Mouse (Mus musculus): ENCODE measurements around the gene BC025920.

The BC025920 gene

DNA sequence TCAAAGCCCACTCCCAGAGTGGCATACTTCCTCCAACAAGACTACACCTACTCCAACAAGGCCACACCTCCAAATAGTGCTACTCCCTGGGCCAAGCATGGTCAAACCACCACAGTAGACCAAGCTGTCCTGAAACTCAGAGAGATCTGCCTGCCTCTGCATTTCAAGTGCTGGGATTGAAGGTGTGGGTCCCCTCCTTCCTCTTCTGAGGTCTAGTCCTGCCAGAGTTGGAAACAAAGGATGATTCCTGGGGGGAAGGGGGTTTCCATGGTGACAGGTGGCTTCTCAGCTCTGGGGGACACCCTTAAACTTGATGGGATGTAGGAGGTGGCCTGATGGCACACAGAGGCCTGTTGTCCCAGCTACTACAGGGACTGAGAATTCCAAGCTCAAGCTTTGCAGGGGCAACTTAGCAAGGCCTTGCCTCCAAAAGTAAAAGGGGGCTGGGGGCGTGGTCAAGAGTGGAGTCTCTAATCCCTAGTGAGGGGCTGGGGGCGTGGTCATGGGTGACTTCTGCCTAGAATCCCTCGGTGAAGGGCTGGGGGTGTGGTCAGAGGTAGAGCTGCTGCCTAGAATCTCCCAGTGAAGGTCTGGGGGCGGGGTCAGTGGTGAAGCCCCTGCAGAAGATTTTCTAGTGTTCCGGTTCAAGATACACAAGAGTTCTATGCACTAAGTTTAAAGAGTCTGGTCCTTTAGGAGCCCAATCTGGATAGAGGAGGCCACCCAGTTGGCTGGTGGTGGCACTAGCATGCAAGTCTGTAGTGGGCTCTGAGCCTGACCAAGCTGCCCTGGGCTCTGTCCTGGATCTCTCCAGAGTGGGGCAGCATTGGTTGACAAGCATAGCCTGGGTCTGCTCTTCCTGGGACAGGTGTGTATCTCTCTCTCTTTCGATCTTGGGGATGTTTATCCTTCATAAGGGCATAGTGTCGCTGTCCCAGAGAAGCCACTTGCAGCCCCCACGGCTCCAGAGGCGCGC, 31.7 kb upstream of the BC025920 start, which contains the start of gene Tle2:
Tle2 (plus strand) TSS at position 481 of the 976 bp plus-strand sequence.
- DNase-seq (ENCODE audit: low spot score), result no peak

DNA sequence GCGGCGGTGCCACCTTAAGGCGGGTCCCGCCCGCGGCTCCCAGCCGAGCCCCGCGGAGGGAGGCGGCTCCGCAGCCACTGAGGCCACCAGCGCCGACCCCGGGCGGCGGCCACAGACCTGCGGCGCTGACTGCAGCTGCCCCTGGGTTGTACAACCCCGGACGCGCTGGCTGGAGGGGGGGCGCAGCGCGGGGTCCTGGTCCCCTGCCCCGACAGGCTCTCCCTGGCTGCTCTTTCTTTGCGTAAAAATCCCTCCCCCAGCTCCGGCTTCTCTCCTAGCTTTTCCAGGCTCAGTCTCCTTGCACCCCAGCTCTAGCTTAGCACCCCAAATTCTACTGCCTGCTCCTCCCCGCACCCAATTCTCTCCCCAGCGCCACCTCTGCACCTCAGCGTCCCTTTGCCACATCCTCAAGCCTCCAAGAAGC, 30.9 kb upstream of the BC025920 start:
- DNase-seq (ENCODE audit: low spot score), result no peak

DNA sequence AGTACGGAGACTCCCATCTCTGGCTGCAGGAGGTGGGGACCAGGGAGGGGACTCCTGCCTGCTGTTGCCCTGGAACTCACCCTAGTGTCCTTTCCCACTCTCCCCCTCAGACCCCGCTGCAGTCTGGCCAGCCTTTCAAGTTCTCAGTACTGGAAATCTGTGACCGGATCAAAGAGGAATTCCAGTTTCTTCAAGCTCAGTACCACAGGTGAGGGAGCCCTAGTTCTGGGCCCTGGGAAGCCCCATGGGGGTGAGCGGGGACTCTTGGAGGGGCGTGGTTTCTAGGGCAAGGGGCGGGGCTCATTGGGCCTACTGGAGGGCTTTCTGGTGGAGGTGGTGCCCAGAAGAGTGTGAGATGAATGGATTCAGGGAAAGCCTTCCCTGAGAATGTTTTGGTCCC, 30.4 kb upstream of the BC025920 start:
- DNase-seq (ENCODE audit: low spot score), result no peak

DNA sequence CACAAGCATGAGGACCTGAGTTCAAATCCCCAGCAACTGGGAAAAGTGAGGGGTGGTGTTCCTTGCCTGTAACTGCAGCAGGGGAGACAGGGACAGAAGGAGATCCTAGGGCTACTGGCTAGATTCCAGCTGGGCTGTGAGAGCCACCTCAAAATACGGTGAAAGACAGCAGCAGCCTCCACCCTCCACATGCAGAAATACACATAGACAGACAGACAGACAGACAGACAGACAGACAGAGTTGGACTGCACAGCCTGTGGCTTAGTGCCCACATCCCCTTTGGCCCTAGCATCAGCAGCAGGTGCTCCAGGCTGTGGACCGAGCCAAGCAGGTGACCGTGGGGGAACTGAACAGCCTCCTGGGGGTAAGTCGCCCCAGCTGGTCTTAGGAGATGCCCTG, 26.1 kb upstream of the BC025920 start:
- no peak for DNase-seq (ENCODE audit: low spot score)

DNA sequence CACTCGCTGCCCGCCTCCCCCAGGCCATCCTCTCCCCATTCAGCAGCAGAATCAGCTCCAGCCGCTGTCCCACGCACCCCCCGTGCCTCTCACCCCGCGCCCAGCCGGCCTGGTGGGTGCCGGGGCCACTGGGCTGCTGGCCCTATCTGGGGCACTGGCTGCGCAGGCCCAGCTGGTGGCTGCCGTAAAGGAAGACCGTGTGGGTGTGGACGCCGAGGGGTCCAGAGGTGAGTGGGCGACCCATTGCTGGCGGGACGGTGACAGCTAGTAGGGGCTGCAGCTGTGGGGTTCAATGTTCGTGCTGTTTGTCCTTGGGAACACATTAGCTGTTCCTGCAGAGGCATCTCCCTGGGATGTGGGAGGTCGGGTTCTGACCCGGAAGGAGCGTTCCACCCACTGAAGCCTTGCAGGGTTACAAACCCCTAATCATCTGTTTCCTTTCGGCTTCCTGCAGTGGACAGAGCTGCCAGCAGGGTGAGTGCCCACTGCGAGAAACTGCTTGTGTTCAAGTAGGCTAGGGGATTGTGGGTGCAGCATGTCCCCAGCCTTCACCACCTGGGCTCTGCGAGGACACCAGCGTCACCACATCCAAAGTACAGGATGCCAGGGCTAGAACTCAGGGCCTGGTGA, 25.5 kb upstream of the BC025920 start:
- DNase-seq (ENCODE audit: low spot score), result no peak

DNA sequence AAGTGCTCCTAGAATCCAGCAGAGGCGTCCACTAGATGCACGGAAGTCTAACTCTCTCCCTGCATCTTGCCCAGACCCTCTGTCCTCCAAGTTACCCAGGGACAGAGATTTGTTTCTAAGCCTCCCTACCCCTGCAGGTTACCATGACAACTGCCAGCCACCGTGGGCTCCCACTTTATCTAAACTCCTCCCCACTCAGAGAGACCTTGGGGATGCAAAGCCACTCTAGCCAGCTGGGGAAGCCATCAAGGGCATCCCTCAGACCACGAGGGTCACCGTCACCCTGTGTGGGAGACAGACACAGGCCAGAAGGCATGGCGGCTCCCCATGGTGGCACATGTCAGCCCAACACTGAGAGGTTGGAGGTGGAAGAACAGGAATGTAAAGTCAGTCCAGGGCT, 22.7 kb upstream of the BC025920 start:
- no peak for DNase-seq (ENCODE audit: low spot score)

DNA sequence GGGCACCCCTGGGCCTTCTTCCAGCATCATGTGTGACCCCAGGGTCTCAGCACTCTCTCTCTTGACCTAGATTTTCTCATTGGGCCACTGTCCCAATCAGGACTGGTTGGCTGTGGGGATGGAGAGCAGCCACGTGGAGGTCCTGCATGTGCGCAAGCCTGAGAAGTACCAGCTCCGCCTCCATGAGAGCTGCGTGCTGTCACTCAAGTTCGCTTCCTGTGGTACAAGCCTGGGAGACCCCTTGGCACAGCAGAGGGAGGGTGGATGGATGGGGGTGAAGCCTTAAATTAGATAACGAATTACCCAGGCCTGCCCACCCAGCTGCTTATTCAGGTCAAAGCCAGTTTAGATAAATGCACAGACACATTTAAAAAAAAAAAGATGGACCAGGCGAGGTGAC, 17.3 kb upstream of the BC025920 start:
- DNase-seq (ENCODE audit: low spot score), result no peak

DNA sequence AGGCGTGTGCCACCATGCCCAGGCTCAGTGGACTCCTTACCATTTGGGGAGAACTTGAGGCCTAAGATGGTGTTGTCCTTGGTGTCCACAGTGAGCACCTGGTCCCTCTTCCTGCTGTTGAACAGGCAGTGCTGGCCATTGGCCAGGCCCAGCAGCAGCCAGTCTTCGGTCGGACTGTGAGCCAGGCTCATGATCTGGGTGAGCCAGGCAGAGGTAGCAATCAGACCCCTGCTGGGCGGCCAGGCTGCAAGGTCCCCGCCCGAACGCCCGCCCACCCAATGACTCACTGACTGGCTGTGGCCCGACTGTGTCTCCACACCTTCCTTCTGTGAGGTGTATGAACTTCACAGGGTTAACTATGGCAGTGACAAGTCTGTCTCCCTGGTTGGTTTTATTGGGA, 14.2 kb upstream of the BC025920 start:
- DNase-seq (ENCODE audit: low spot score), result no peak

DNA sequence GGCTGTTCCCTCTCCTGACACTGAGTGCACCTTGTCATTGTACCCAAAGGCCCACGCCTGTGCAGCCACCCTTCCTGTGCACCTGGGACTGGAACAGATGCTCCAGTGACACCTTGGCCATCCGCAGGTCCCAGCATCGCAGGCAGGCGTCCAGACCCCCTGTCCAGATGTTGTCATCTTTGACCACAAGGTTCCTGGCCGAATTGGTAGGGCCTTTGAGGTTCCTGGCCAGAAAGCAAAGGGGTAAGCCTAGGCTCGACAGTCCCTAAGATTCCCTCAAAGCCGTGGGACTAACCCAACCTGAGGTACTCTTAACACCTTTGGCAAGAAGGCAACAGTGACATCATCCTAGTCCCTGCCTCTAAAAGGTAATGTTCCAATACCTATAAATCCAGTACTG, 13.4 kb upstream of the BC025920 start:
- no peak for DNase-seq (ENCODE audit: low spot score)

DNA sequence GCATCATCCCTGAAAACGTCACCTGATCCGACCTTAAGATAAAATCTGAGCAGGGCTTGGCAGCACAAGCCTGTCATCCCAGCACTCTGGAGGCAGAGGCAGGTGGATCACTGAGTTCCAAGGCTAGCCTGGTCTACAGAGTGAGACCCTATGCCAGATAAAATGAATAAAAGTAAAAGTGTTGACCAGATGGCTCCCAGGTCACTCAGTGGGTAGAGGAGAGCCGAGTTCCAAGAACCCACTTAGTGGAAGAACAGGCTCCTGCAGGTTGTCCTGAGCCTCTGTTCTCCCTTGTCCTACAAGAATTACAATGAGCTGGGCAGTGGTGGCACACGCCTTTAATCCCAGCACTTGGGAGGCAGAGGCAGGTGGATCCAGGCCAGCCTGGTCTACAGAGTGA, 12.8 kb upstream of the BC025920 start:
- DNase-seq (ENCODE audit: low spot score), result no peak

DNA sequence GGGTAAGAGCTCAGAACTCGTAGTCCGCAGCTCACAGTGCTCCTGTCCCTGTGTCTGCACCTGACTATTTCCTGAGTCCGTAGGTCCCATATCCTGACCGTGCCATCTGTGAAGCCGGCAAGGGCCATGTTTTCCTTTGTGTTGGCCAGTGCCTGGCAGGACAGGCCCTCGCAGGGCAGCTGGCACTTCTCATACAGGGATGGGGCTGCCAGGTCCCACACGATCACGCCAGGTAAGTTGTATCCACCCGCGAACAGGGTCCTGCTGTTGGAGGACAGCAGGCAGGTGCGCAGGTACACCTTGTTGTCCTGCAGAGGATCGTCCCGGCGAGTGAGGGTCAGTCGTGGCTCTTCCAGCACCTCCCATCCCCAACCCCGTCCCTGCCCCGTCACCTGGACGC, 12.1 kb upstream of the BC025920 start:
- DNase-seq (ENCODE audit: low spot score), result no peak

DNA sequence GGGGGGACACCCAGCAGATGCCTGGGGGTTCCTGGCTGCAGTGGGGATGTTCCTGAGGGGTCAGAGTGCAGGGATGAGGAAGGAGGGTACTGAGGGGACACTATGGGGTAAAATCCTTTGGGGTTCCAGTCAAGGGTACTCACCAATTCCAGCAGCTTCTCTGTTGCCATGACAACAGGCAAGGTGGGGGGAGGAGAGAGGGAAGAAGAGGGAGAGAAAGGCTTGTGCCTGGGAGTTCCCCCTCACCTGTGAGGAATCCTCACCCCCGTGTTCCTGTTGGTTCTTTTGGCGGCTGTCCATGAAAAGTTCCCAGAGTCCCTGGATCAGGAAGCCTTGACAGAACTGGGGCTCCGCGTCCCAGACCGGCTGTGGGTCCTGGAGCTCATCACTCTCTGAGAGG, 10.5 kb upstream of the BC025920 start:
- no peak for DNase-seq (ENCODE audit: low spot score)

DNA sequence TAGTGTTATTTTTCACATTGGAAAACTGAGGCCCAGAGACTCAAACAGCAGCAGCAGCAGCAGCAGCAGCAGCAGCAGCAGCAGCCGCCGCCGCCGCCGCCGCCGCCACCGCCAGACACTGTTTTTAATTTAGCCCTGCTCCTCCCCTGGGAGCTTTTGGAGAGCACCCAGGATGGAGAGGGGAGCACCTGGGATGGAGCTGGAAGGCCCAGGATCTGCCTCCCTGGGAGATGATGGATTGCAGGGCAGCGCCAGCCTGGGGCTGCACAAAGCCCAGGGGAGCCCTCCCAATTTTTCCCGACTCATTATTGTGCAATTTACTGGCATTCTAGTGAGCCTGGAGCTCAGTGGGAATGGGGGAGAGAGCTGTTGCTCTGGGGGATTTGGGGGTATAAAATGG, 9.5 kb upstream of the BC025920 start:
- DNase-seq (ENCODE audit: low spot score), result peak; percentile 50

DNA sequence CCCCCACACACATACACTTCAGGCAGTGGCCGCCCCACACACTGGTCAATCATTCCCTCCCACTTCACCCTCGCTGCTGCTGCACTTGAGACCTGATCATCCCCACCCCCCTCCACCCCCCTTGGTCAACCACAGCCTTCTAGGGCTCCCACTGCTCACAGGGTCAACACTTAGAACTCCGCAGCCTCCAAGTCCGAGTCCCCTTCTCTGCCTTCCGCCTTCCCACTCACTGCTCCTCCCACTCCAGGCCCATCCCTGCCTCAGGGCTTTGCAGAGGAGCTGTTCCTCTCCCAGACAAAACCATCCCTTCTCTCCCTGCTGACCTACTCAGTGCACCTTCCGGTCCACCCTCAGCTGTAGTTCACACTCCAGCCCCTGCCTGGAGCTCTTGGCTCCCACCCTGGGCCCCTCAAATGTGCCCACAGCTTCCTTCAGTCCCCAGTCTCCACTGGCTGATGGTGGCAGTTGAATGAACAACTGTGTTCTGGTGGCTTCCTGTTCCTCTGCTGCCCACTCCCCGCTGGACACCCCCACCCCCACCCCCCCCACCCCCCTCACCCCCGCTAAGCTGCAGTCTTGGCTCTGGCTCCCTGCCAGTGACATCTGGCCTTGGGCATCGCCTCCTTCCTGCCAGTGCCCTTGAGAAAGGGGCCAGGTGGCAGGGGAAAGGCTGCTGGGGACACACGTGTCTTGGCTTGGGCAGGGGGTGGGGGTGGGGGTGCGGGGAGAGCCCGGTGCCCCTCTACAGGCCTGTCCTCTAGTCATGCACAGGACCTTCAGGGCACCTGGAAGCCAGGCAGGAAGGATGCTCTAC, 8.7 kb upstream of the BC025920 start:
- no peak for DNase-seq (ENCODE audit: low spot score)

DNA sequence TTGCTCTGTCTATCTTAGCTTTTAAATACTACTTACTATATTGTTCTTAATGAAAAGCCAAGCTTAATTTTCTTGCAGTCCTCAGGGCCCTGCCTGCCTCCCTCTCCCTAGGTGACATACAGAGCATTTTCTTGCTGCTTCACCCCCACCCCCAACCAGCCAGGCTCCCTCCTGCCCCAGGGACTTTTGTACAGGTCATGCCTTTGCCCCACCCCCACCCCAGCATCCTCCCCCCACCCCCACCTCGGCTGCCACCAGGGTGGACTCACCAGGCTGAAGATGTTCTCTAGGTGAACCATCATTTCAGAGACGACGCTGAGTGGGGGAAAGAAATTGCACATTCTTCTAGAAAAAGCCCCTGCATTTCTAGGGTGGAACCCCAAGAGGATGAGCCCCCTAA, 7.7 kb upstream of the BC025920 start:
- no peak for DNase-seq (ENCODE audit: low spot score)

DNA sequence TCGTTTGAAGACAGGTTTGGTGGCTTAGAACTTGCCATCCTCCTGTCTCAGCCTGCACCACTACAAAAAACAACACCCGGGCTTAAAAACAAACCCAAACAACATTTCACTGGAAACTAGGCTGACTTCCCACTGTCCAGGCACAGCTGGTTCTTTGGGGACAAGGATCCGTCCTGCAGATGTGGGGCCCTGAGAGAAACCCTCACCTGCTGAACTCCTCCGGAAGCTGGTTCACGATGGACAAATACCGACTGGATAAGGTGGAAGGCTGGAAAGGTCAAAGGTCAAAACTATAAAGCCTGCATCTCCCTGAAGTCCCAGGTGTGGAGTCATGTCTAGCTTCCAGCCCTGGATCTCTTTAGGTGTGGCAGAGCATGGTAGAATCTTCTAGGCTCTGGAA, 7.2 kb upstream of the BC025920 start:
- DNase-seq (ENCODE audit: low spot score), result no peak

DNA sequence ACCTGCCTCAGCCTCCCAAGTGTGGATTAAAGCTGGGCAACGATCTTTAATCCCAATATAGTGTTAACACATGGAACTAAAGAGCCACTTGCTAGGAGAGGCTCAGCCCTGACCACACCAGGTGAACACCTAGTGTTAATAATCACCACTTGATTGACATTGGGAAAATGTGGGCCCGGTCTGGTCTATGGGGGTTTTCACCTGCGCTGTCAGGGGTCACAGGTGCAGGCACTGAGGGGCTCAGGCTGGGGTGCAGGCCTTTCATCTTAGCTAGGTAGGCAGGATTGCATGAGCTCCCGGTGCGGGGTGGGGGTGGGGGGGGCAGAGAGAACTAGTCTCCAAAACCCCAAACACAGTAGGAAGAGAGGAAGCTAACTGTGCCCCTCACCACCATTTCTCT, 6.4 kb upstream of the BC025920 start:
- DNase-seq (ENCODE audit: low spot score), result no peak

DNA sequence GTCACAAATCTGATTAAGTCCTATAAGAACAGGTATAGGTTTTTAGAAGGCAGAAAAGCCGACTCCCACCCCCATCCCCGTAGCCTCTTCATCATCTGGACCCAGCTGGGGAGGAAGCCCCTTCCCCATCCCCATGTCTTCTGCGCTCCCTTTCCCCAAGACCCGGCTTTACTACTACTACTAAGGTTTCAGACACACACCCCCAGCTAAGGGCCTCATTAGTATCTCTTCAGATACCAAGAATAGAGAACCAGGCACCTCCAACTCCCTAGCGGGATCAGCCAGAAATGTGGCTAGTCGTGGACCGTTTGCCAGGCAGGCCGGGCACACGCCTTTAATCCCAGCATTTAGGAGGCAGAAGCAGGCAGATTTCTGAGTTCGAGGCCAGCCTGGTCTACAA, 6.0 kb upstream of the BC025920 start:
- no peak for DNase-seq (ENCODE audit: low spot score)

DNA sequence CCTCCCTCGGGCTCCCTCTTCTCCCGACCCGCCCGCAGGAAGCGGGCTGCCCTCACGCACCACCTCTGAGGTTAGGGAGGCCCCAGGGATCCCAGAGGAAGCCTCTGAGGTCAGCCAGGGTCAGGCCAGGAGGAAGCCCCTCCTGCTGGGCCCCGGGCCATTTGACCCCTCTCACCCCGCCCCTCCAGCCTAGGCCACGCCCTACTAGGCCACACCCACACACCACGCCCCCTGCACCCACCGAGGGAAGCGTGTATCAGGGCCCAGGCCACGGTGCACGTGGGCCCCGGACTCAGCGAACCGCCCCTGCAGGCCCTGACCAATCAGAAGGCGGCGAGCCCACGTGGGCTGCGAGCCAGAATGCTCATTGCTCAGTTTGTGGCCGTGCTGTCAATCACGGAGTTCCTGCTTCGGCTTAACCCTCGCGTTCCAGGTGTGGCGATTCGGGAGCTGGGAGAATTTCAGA, 5.3 kb upstream of the BC025920 start, which contains the start of gene Tle6:
Tle6 (minus strand) TSS at position 336 of the 466 bp plus-strand sequence.
- peak; percentile 95 for DNase-seq (ENCODE audit: low spot score)

DNA sequence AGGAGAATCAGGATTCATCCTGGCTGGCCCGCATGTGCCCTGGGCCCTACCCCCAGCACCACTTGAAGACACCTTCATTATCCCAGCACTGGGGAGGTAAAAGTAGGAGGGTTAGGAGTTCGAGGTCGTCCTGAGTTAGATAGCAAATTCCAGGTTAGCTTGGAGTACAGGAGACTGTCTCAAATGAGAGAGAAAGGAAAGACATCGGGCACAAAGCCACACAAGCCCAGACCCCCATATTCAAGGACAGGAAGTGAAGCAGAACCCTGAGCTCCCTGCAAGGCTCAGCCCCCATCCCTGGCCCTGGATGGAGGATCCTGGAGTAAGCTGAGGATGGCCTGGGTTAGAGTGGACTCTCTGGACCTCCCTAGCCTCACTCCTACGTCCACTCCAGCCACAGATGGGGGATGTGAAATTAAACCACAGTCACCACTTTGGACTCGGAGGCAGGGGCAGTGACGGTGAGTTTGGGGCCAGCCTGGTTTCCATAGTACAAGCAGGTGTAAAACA, 4.6 kb upstream of the BC025920 start:
- DNase-seq (ENCODE audit: low spot score), result no peak

DNA sequence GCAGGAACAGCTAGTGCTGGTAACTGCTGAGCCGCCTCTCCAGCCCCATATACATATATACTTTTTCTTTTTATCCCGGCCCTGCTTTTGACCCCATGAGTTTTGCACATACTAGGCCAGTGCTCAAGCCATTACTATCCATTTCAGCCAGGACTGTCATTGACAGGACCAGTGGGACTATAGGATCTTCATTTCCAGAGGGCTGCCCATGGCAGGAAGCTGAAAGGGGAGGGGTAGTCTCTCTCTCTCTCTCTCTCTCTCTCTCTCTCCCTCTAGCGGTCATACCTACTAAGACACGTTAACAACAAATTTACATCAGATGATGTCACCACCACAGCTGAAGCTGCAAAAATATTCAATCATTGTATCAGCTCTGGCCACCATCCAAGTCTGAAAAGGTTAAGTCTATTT, 3.3 kb upstream of the BC025920 start:
- DNase-seq (ENCODE audit: low spot score), result no peak

All from ovary, postnatal 14 days (tissue).